Mouse (Mus musculus): ENCODE measurements around the gene Ssh3. TPM values are rescaled to one million over a fixed set of nuclear protein-coding genes. Genes with fewer than 3 reads are reported as not detected.
A peak's percentile ranks its signal among the peaks of the same experiment; 100 is the strongest.

The Ssh3 gene
- polyA plus RNA-seq, 1 experiment = 98.0 TPM

- 81% methylated on average over 5 of the region's 5 CpGs for WGBS
- Histone ChIP-seq H3K4me1 (ENCODE audit: control insufficient read depth, insufficient read depth, low read length) (peaks cover 44% of the 10 kb centered on the region), H3K4me3 (replicated peaks; ENCODE audit: extremely low read depth, low read depth, low read length) (no peak overlapping the region)
- TF ChIP-seq CTCF (IDR thresholded peaks at IDR 0.05; ENCODE audit: insufficient read depth, low read length) = no peak
- TF ChIP-seq POLR2A (IDR thresholded peaks at IDR 0.05; ENCODE audit: borderline replicate concordance, extremely low read depth, low read depth, low read length) = no peak
- no peak for DNase-seq
Measured at GRCm38 (mm10) chr19:4303640-4303995, 34.6 kb upstream of the Ssh3 start.

GRCm38 (mm10) chr19:4302936-4303639 lies 34.1 kb upstream of the Ssh3 start:
- Histone ChIP-seq H3K4me1 (ENCODE audit: control insufficient read depth, insufficient read depth, low read length) (peaks cover 44% of the 10 kb centered on the region), H3K4me3 (replicated peaks; ENCODE audit: extremely low read depth, low read depth, low read length) (no peak overlapping the region)
- TF ChIP-seq CTCF (IDR thresholded peaks at IDR 0.05; ENCODE audit: insufficient read depth, low read length) (no peak), POLR2A (IDR thresholded peaks at IDR 0.05; ENCODE audit: borderline replicate concordance, extremely low read depth, low read depth, low read length) (no peak)
- 41% methylated on average over 7 of the region's 7 CpGs for WGBS
- no peak for DNase-seq

GRCm38 (mm10) chr19:4301735-4302651 lies 33.0 kb upstream of the Ssh3 start:
- peaks cover 50% of the 10 kb centered on the region for H3K4me1 ChIP-seq (ENCODE audit: control insufficient read depth, insufficient read depth, low read length)
- no peak overlapping the region for H3K4me3 ChIP-seq (replicated peaks; ENCODE audit: extremely low read depth, low read depth, low read length)
- no peak; the same call in 1 of the 2 replicates for TF ChIP-seq POLR2A (IDR thresholded peaks at IDR 0.05; ENCODE audit: borderline replicate concordance, extremely low read depth, low read depth, low read length)
- WGBS = 25% methylated on average over 21 of the region's 21 CpGs
- no peak for DNase-seq

GRCm38 (mm10) chr19:4300852-4301734 lies 32.1 kb upstream of the Ssh3 start:
- TF ChIP-seq POLR2A (IDR thresholded peaks at IDR 0.05; ENCODE audit: borderline replicate concordance, extremely low read depth, low read depth, low read length) (no peak), CTCF (IDR thresholded peaks at IDR 0.05; ENCODE audit: insufficient read depth, low read length) (no peak)
- no peak for DNase-seq
- no peak overlapping the region for H3K4me3 ChIP-seq (replicated peaks; ENCODE audit: extremely low read depth, low read depth, low read length)
- 41% methylated on average over 11 of the region's 11 CpGs for WGBS
- H3K4me1 ChIP-seq (ENCODE audit: control insufficient read depth, insufficient read depth, low read length) = peaks cover 52% of the 10 kb centered on the region

- peak; percentile 49 for DNase-seq
- TF ChIP-seq CTCF (IDR thresholded peaks at IDR 0.05; ENCODE audit: insufficient read depth, low read length) (no peak), POLR2A (IDR thresholded peaks at IDR 0.05; ENCODE audit: borderline replicate concordance, extremely low read depth, low read depth, low read length) (no peak; the same call in 1 of the 2 replicates)
- Histone ChIP-seq H3K4me3 (replicated peaks; ENCODE audit: extremely low read depth, low read depth, low read length) (no peak overlapping the region), H3K4me1 (ENCODE audit: control insufficient read depth, insufficient read depth, low read length) (peaks cover 52% of the 10 kb centered on the region)
- 11% methylated on average over 7 of the region's 7 CpGs for WGBS
Measured at GRCm38 (mm10) chr19:4300271-4300704, 31.3 kb upstream of the Ssh3 start.

- Histone ChIP-seq H3K4me1 (ENCODE audit: control insufficient read depth, insufficient read depth, low read length) (peaks cover 53% of the 10 kb centered on the region), H3K4me3 (replicated peaks; ENCODE audit: extremely low read depth, low read depth, low read length) (no peak overlapping the region)
- WGBS = 38% methylated on average over 6 of the region's 6 CpGs
- DNase-seq = no peak
- TF ChIP-seq POLR2A (IDR thresholded peaks at IDR 0.05; ENCODE audit: borderline replicate concordance, extremely low read depth, low read depth, low read length) = 0 out of 2 replicates have a peak, but pooled peaks have one; percentile 29
- no peak for TF ChIP-seq CTCF (IDR thresholded peaks at IDR 0.05; ENCODE audit: insufficient read depth, low read length)
Measured at GRCm38 (mm10) chr19:4299574-4300270, 30.7 kb upstream of the Ssh3 start.

- TF ChIP-seq POLR2A (IDR thresholded peaks at IDR 0.05; ENCODE audit: borderline replicate concordance, extremely low read depth, low read depth, low read length) = no peak
- TF ChIP-seq CTCF (IDR thresholded peaks at IDR 0.05; ENCODE audit: insufficient read depth, low read length) = no peak
- DNase-seq = no peak
- no peak overlapping the region for H3K4me3 ChIP-seq (replicated peaks; ENCODE audit: extremely low read depth, low read depth, low read length)
- H3K4me1 ChIP-seq (ENCODE audit: control insufficient read depth, insufficient read depth, low read length) = peaks cover 51% of the 10 kb centered on the region
- WGBS = 89% methylated on average over 7 of the region's 7 CpGs
Measured at GRCm38 (mm10) chr19:4299126-4299525, 30.1 kb upstream of the Ssh3 start.

GRCm38 (mm10) chr19:4298322-4299121 lies 29.5 kb upstream of the Ssh3 start:
- TF ChIP-seq CTCF (IDR thresholded peaks at IDR 0.05; ENCODE audit: insufficient read depth, low read length) = no peak
- no peak for TF ChIP-seq POLR2A (IDR thresholded peaks at IDR 0.05; ENCODE audit: borderline replicate concordance, extremely low read depth, low read depth, low read length)
- 76% methylated on average over 17 of the region's 17 CpGs for WGBS
- peak; percentile 3 for DNase-seq
- H3K4me1 ChIP-seq (ENCODE audit: control insufficient read depth, insufficient read depth, low read length) = peaks cover 53% of the 10 kb centered on the region
- H3K4me3 ChIP-seq (replicated peaks; ENCODE audit: extremely low read depth, low read depth, low read length) = no peak overlapping the region
